Comparison of ENCODE assay signal across 20 mouse cellular contexts in genomic region chr13:24332537-24332936, GRCm38 (mm10). TPM values are rescaled to one million over a fixed set of nuclear protein-coding genes. Genes with fewer than 3 reads are reported as not detected.
DNase-seq lines count a peak whose midpoint lies in the region; ATAC-seq and TF ChIP-seq lines count a peak whose summit lies in the region.
"Had no signal": no experiment of that assay in that cellular context is flagged by ENCODE, and none has a peak within 500 bp of the region (broad histone marks: within the 10 kb centered on the region; RNA-seq: fewer than 3 reads in every experiment).

No protein-coding gene starts in this region.

- ATAC-seq in kidney, postnatal 0 days (replicated peaks; ENCODE audit: low FRiP score, low read depth): no peak
- peak; percentile 72; the same call in 1 of the 2 replicates for ATAC-seq in stomach, postnatal 0 days (ENCODE audit: low FRiP score, low TSS enrichment)
- ATAC-seq: CD4-positive, CD25-positive, alpha-beta regulatory T cell, adult 4 months; forebrain, embryonic 13.5 days; hindbrain, embryonic 16.5 days had no signal

- no peaks in the 10 kb centered on the region for H3K27me3 ChIP-seq in kidney, postnatal 0 days (ENCODE audit: insufficient read depth, low read length)
- H3K27me3 ChIP-seq in stomach, postnatal 0 days (ENCODE audit: control insufficient read depth, insufficient read depth, low read length): no peaks in the 10 kb centered on the region
- H3K27me3 ChIP-seq: embryonic facial prominence, embryonic 12.5 days; forebrain, embryonic 13.5 days; hindbrain, embryonic 12.5 days had no signal

- H3K4me3 ChIP-seq in kidney, postnatal 0 days (replicated peaks; ENCODE audit: low read depth, low read length): no peak overlapping the region
- no peak overlapping the region for H3K4me3 ChIP-seq in stomach, postnatal 0 days (ENCODE audit: low read depth, low read length)
- H3K4me3 ChIP-seq: embryonic facial prominence, embryonic 12.5 days; forebrain, embryonic 13.5 days; gastrocnemius, adult 2 months; heart, embryonic 13.5 days; hindbrain, embryonic 12.5 days had no signal

- H3K27ac ChIP-seq in kidney, postnatal 0 days: no peak overlapping the region
- H3K27ac ChIP-seq in stomach, postnatal 0 days (replicated peaks): no peak overlapping the region
- H3K27ac ChIP-seq: embryonic facial prominence, embryonic 12.5 days; forebrain, embryonic 13.5 days; gastrocnemius, adult 2 months; heart, embryonic 13.5 days; hindbrain, embryonic 12.5 days had no signal

- WGBS in kidney, postnatal 0 days: 5% methylated on average over 3 of the region's 3 CpGs
- 11% methylated on average over 3 of the region's 3 CpGs for WGBS in stomach, postnatal 0 days

- no peak for TF ChIP-seq CTCF in kidney, postnatal 0 days (IDR thresholded peaks at IDR 0.05; ENCODE audit: low read depth)
- TF ChIP-seq CTCF in stomach, postnatal 0 days (IDR thresholded peaks at IDR 0.05; ENCODE audit: low read depth): no peak

- no peaks in the 10 kb centered on the region for H3K4me1 ChIP-seq in kidney, postnatal 0 days (replicated peaks; ENCODE audit: insufficient read depth, low read length)
- no peaks in the 10 kb centered on the region for H3K4me1 ChIP-seq in stomach, postnatal 0 days (replicated peaks; ENCODE audit: control insufficient read depth, insufficient read depth)
- H3K4me1 ChIP-seq: embryonic facial prominence, embryonic 12.5 days; forebrain, embryonic 13.5 days; heart, embryonic 13.5 days; hindbrain, embryonic 12.5 days had no signal

- no peak for TF ChIP-seq EP300 in stomach, postnatal 0 days (optimal IDR thresholded peaks at IDR 0.05)

- no peaks in the 10 kb centered on the region for H3K36me3 ChIP-seq in kidney, postnatal 0 days (ENCODE audit: insufficient read depth, low read length)
- no peaks in the 10 kb centered on the region for H3K36me3 ChIP-seq in stomach, postnatal 0 days (ENCODE audit: control insufficient read depth, insufficient read depth, low read length)
- H3K36me3 ChIP-seq: embryonic facial prominence, embryonic 12.5 days; G1E; heart, embryonic 13.5 days; hindbrain, embryonic 12.5 days had no signal

- H3K4me2 ChIP-seq in kidney, postnatal 0 days (ENCODE audit: low read length): no peak overlapping the region
- no peak overlapping the region for H3K4me2 ChIP-seq in stomach, postnatal 0 days (replicated peaks; ENCODE audit: low read depth)
- H3K4me2 ChIP-seq: embryonic facial prominence, embryonic 12.5 days; forebrain, embryonic 13.5 days; heart, embryonic 13.5 days; hindbrain, embryonic 12.5 days had no signal

- no peaks in the 10 kb centered on the region for H3K9me3 ChIP-seq in kidney, postnatal 0 days (replicated peaks; ENCODE audit: low read length)
- no peaks in the 10 kb centered on the region for H3K9me3 ChIP-seq in stomach, postnatal 0 days (ENCODE audit: control insufficient read depth, low read length)
- H3K9me3 ChIP-seq: embryonic facial prominence, embryonic 12.5 days; forebrain, embryonic 13.5 days; G1E; heart, embryonic 13.5 days; hindbrain, embryonic 12.5 days had no signal

- DNase-seq in kidney, postnatal 0 days (ENCODE audit: low spot score): peak; percentile 44
- no peak for DNase-seq in kidney, adult 18-20 months
- DNase-seq in NIH3T3 (ENCODE audit: low read depth): peak; percentile 21
- peak; percentile 44 for DNase-seq in fibroblast of lung, adult 2 months (ENCODE audit: low read depth)
- DNase-seq in stomach, postnatal 0 days (ENCODE audit: low spot score): no peak
- no peak for DNase-seq in right cerebral cortex, postnatal 36 days (ENCODE audit: low spot score in 2 of 2)
- DNase-seq: adrenal gland, postnatal 10 days; cerebellum, adult 11 months; cerebellum, adult 8-10 months; cerebellum, postnatal 25 days; gastrocnemius, adult 2 months; gastrocnemius, postnatal 25 days; heart, postnatal 36 days had no signal

- H3K9ac ChIP-seq in kidney, postnatal 0 days (ENCODE audit: low read depth, low read length): no peak overlapping the region
- no peak overlapping the region for H3K9ac ChIP-seq in stomach, postnatal 0 days (ENCODE audit: low read length)
- H3K9ac ChIP-seq: embryonic facial prominence, embryonic 12.5 days; forebrain, embryonic 13.5 days; heart, embryonic 13.5 days; hindbrain, embryonic 12.5 days had no signal

RNA-seq across cellular contexts. Expression of gene Cmah, which starts 5.3 kb away (rescaled TPM):
- polyA plus RNA-seq in kidney, postnatal 0 days (2015; fragmentation: Nextera tagmentation; extraction: Ambion mirVana): 1.3 and 1.4 TPM in 2 replicates
- polyA plus RNA-seq in stomach, postnatal 0 days (2015; fragmentation: Nextera tagmentation; extraction: Ambion mirVana): 1.0 and 1.3 TPM in 2 replicates
- polyA plus RNA-seq: G1E had no signal

RNA-seq across cellular contexts. Expression of gene Carmil1, which starts 51.9 kb away (rescaled TPM):
- polyA plus RNA-seq in kidney, postnatal 0 days (2015; fragmentation: Nextera tagmentation; extraction: Ambion mirVana): 35.4 and 40.9 TPM in 2 replicates
- 17.8 and 18.9 TPM in 2 replicates for polyA plus RNA-seq in stomach, postnatal 0 days (2015; fragmentation: Nextera tagmentation; extraction: Ambion mirVana)

Comparison
In these comparisons a context has a peak if more than half of its experiments do, and no peak if none do; other contexts are left out.
1. DNase-seq: peak in kidney, postnatal 0 days (single experiment), NIH3T3 (single experiment) and fibroblast of lung, adult 2 months (single experiment); none in kidney, adult 18-20 months (single experiment), stomach, postnatal 0 days (single experiment) and right cerebral cortex, postnatal 36 days (0 of 2).